Mouse (Mus musculus): ENCODE measurements around the gene Tmem236.

DNA sequence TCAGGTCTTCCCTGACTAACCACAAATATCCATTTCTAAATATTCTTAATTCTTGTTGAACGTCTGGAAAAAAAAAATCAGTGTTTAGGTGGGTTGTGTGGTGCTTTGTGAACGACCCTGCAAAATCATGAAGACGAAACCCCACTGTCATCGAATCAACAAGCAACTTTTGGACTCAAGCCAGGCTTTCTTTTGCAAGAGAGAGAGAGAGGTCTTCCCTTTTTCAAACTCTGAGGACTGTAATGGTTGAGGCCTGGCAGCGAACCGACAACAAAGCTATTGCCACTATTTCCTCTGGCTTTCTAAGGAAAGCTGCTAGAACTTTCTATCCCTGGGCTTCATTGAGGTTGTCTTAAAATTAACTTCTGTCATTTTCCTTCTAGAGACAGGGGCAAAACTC lies 54.2 kb downstream of the Tmem236 start:
- TF ChIP-seq CTCF (IDR thresholded peaks at IDR 0.05; ENCODE audit: borderline replicate concordance, insufficient read depth, low read depth, low read length), result no peak
- TF ChIP-seq POLR2A (IDR thresholded peaks at IDR 0.05; ENCODE audit: borderline replicate concordance, insufficient read depth, low read length), result no peak
